Mouse (Mus musculus) embryonic facial prominence, embryonic 12.5 days (tissue): ENCODE results near the gene Asl. TPM values are rescaled to one million over a fixed set of nuclear protein-coding genes. Genes with fewer than 3 reads are reported as not detected.
A peak's percentile ranks its signal among the peaks of the same experiment; 100 is the strongest.

Experiments used
- ATAC-seq: fragments of 200-750 bp; cut with Nextera tagmentation; 2 replicates; pipeline ENCODE4 v1.8.0; 2017; ENCODE audit not compliant: insufficient number of reproducible peaks, insufficient read depth, low FRiP score, low TSS enrichment
- H3K27ac ChIP-seq: fragments of 300-500 bp; sonication (generic); 2 replicates; pipeline ENCODE4 v1.5.1; 2016; ENCODE audit warnings: mild to moderate bottlenecking
- H3K27me3 ChIP-seq: fragments of 300-500 bp; sonication (generic); 2 replicates; pipeline ENCODE4 v1.6.1; 2016; ENCODE audit warnings: mild to moderate bottlenecking, moderate library complexity
- H3K36me3 ChIP-seq: fragments of 300-500 bp; sonication (generic); 2 replicates; pipeline ENCODE4 v1.6.1; 2016; ENCODE audit warnings: mild to moderate bottlenecking
- H3K4me1 ChIP-seq: fragments of 300-500 bp; sonication (generic); 2 replicates; pipeline ENCODE4 v1.6.1; 2016
- H3K4me2 ChIP-seq: fragments of 300-500 bp; sonication (generic); replicated peaks from 2 replicates; pipeline ENCODE4 v1.6.1; 2016; ENCODE audit warnings: mild to moderate bottlenecking, moderate library complexity
- H3K4me3 ChIP-seq: fragments of 300-500 bp; sonication (generic); 2 replicates; pipeline ENCODE4 v1.5.1; 2016; ENCODE audit warnings: mild to moderate bottlenecking
- H3K9ac ChIP-seq: fragments of 300-500 bp; sonication (generic); 2 replicates; pipeline ENCODE4 v1.6.1; 2016; ENCODE audit warnings: mild to moderate bottlenecking, moderate library complexity
- H3K9me3 ChIP-seq: fragments of 300-500 bp; sonication (generic); 2 replicates; pipeline ENCODE4 v1.6.1; 2016; ENCODE audit warnings: mild to moderate bottlenecking, moderate library complexity
- WGBS: fragments of 180-500 bp; shearing (Covaris S2); methylation state at CpG from one replicate; pipeline ENCODE4 v1.1.7; 2016; 5-methylcytosine and 5-hydroxymethylcytosine counted together
- polyA plus RNA-seq: library from polyadenylated mRNA; unstranded; fragments of >200 nt; fragmentation: Nextera tagmentation; extraction: Ambion mirVana; gene quantifications from 2 replicates; pipeline ENCODE4 v1.2.1, GENCODE M21; 2016

The Asl gene
- polyA plus RNA-seq = 24.0 and 26.7 TPM in 2 replicates

- Histone ChIP-seq H3K27ac (peak within 1 kb of the TSS; percentile 93), H3K4me2 (peak within 1 kb of the TSS; percentile 55), H3K36me3 (no peaks in the 10 kb centered on the region), H3K9me3 (no peaks in the 10 kb centered on the region), H3K27me3 (no peaks in the 10 kb centered on the region), H3K4me1 (0 out of 2 replicates have a peak, but pooled peaks cover 6% of the 10 kb centered on the region), H3K4me3 (peak within 1 kb of the TSS; percentile 67), H3K9ac (peak within 1 kb of the TSS; percentile 65)
- ATAC-seq = peak; percentile 81
- WGBS = 1% methylated on average over 51 of the region's 51 CpGs
Measured at GRCm38 (mm10) chr5:130029142-130029897, at the start of gene Asl, which contains the start of gene Crcp. Gene Asl (minus strand): TSS chr5:130029247. Gene Crcp (plus strand): TSS chr5:130029290.

- peak overlapping the region; percentile 78 for H3K4me2 ChIP-seq
- no peaks in the 10 kb centered on the region for H3K9me3 ChIP-seq
- WGBS = 47% methylated on average over 6 of the region's 6 CpGs
- H3K9ac ChIP-seq = peak overlapping the region; percentile 90; the same call in 1 of the 2 replicates
- H3K27me3 ChIP-seq = no peaks in the 10 kb centered on the region
- ATAC-seq = peak; percentile 59; the same call in 1 of the 2 replicates
- peak overlapping the region; percentile 78; the same call in 1 of the 2 replicates for H3K27ac ChIP-seq
- peak overlapping the region; percentile 76 for H3K4me3 ChIP-seq
- peaks cover 6% of the 10 kb centered on the region; the same call in 1 of the 2 replicates for H3K36me3 ChIP-seq
- 0 out of 2 replicates have a peak, but pooled peaks cover 7% of the 10 kb centered on the region for H3K4me1 ChIP-seq
Measured at GRCm38 (mm10) chr5:130078834-130079156, 49.7 kb upstream of the Asl start.

GRCm38 (mm10) chr5:130078096-130078833 lies 49.2 kb upstream of the Asl start:
- ATAC-seq = no peak
- no peak overlapping the region for H3K4me3 ChIP-seq
- no peak overlapping the region for H3K27ac ChIP-seq
- H3K36me3 ChIP-seq = peaks cover 6% of the 10 kb centered on the region; the same call in 1 of the 2 replicates
- H3K4me2 ChIP-seq = no peak overlapping the region
- WGBS = 77% methylated on average over 9 of the region's 9 CpGs
- H3K9ac ChIP-seq = no peak overlapping the region
- H3K27me3 ChIP-seq = no peaks in the 10 kb centered on the region
- H3K4me1 ChIP-seq = 0 out of 2 replicates have a peak, but pooled peaks cover 7% of the 10 kb centered on the region
- H3K9me3 ChIP-seq = no peaks in the 10 kb centered on the region

- no peaks in the 10 kb centered on the region for H3K9me3 ChIP-seq
- H3K27ac ChIP-seq = no peak overlapping the region
- H3K4me1 ChIP-seq = 0 out of 2 replicates have a peak, but pooled peaks cover 7% of the 10 kb centered on the region
- no peak overlapping the region for H3K9ac ChIP-seq
- WGBS = 65% methylated on average over 6 of the region's 6 CpGs
- H3K36me3 ChIP-seq = 0 out of 2 replicates have a peak, but pooled peaks cover 2% of the 10 kb centered on the region
- no peak overlapping the region for H3K4me3 ChIP-seq
- no peak overlapping the region for H3K4me2 ChIP-seq
- ATAC-seq = no peak
- no peaks in the 10 kb centered on the region for H3K27me3 ChIP-seq
Measured at GRCm38 (mm10) chr5:130076396-130076795, 47.3 kb upstream of the Asl start.

- no peaks in the 10 kb centered on the region for H3K9me3 ChIP-seq
- 71% methylated on average over 6 of the region's 6 CpGs for WGBS
- ATAC-seq = no peak
- no peak overlapping the region for H3K9ac ChIP-seq
- H3K27me3 ChIP-seq = no peaks in the 10 kb centered on the region
- H3K27ac ChIP-seq = no peak overlapping the region
- H3K4me1 ChIP-seq = no peaks in the 10 kb centered on the region
- H3K36me3 ChIP-seq = no peaks in the 10 kb centered on the region
- H3K4me2 ChIP-seq = no peak overlapping the region
- H3K4me3 ChIP-seq = no peak overlapping the region
Measured at GRCm38 (mm10) chr5:130074491-130074890, 45.4 kb upstream of the Asl start.

GRCm38 (mm10) chr5:130073026-130073425 lies 44.0 kb upstream of the Asl start, which contains the start of gene Tpst1:
Gene Tpst1 (plus strand): TSS chr5:130073326.
- Histone ChIP-seq H3K27me3 (no peaks in the 10 kb centered on the region), H3K9me3 (no peaks in the 10 kb centered on the region), H3K4me1 (no peaks in the 10 kb centered on the region), H3K27ac (no peak within 1 kb of the TSS), H3K36me3 (no peaks in the 10 kb centered on the region), H3K9ac (no peak within 1 kb of the TSS), H3K4me3 (no peak within 1 kb of the TSS), H3K4me2 (no peak within 1 kb of the TSS)
- ATAC-seq = no peak
- WGBS = 91% methylated on average over 6 of the region's 6 CpGs

- H3K27me3 ChIP-seq = no peaks in the 10 kb centered on the region
- H3K4me3 ChIP-seq = no peak overlapping the region
- ATAC-seq = no peak
- no peaks in the 10 kb centered on the region for H3K9me3 ChIP-seq
- 64% methylated on average over 3 of the region's 3 CpGs for WGBS
- H3K4me1 ChIP-seq = no peaks in the 10 kb centered on the region
- H3K9ac ChIP-seq = no peak overlapping the region
- H3K36me3 ChIP-seq = no peaks in the 10 kb centered on the region
- no peak overlapping the region for H3K4me2 ChIP-seq
- H3K27ac ChIP-seq = no peak overlapping the region
Measured at GRCm38 (mm10) chr5:130067841-130068264, 38.8 kb upstream of the Asl start.

- H3K36me3 ChIP-seq = peaks cover 3% of the 10 kb centered on the region; the same call in 1 of the 2 replicates
- no peak for ATAC-seq
- H3K4me1 ChIP-seq = no peaks in the 10 kb centered on the region
- no peaks in the 10 kb centered on the region for H3K9me3 ChIP-seq
- H3K9ac ChIP-seq = no peak overlapping the region
- H3K4me2 ChIP-seq = no peak overlapping the region
- no peak overlapping the region for H3K4me3 ChIP-seq
- 85% methylated on average over 1 of the region's 1 CpGs for WGBS
- no peak overlapping the region for H3K27ac ChIP-seq
- no peaks in the 10 kb centered on the region for H3K27me3 ChIP-seq
Measured at GRCm38 (mm10) chr5:130065579-130065978, 36.5 kb upstream of the Asl start.

- Histone ChIP-seq H3K4me3 (no peak overlapping the region), H3K27ac (no peak overlapping the region), H3K36me3 (peaks cover 15% of the 10 kb centered on the region), H3K4me2 (no peak overlapping the region), H3K27me3 (no peaks in the 10 kb centered on the region), H3K9me3 (no peaks in the 10 kb centered on the region), H3K9ac (no peak overlapping the region), H3K4me1 (no peaks in the 10 kb centered on the region)
- no peak for ATAC-seq
- 90% methylated on average over 2 of the region's 2 CpGs for WGBS
Measured at GRCm38 (mm10) chr5:130063760-130064159, 34.7 kb upstream of the Asl start.

- Histone ChIP-seq H3K36me3 (peaks cover 15% of the 10 kb centered on the region), H3K9me3 (no peaks in the 10 kb centered on the region), H3K9ac (no peak overlapping the region), H3K4me1 (no peaks in the 10 kb centered on the region), H3K27me3 (no peaks in the 10 kb centered on the region), H3K4me3 (no peak overlapping the region), H3K4me2 (no peak overlapping the region), H3K27ac (no peak overlapping the region)
- 83% methylated on average over 2 of the region's 2 CpGs for WGBS
- no peak for ATAC-seq
Measured at GRCm38 (mm10) chr5:130062096-130062495, 33.0 kb upstream of the Asl start.

- 92% methylated on average over 4 of the region's 4 CpGs for WGBS
- Histone ChIP-seq H3K27ac (no peak overlapping the region), H3K27me3 (no peaks in the 10 kb centered on the region), H3K9me3 (no peaks in the 10 kb centered on the region), H3K9ac (no peak overlapping the region), H3K4me1 (no peaks in the 10 kb centered on the region), H3K4me2 (no peak overlapping the region), H3K36me3 (peaks cover 15% of the 10 kb centered on the region), H3K4me3 (no peak overlapping the region)
- ATAC-seq = no peak
Measured at GRCm38 (mm10) chr5:130060329-130060665, 31.2 kb upstream of the Asl start.
